Mouse (Mus musculus): ENCODE measurements at regions not wholly inside any gene's neighbourhood (a gene's known extent, or its start where the extent isn't known, plus 50 kb on each side); places are given as distances from the start of the nearest gene placed in this dataset.

- H3K4me1 ChIP-seq: no peaks in the 10 kb centered on the region; the same call in 1 of the 2 replicates
- WGBS: 53% methylated on average over 7 of the region's 7 CpGs
- H3K4me3 ChIP-seq: no peak overlapping the region
- H3K4me2 ChIP-seq (replicated peaks): no peak overlapping the region
- no peaks in the 10 kb centered on the region for H3K9me3 ChIP-seq
- no peaks in the 10 kb centered on the region for H3K36me3 ChIP-seq
- no peak overlapping the region for H3K27ac ChIP-seq (replicated peaks)
- H3K9ac ChIP-seq (replicated peaks): no peak overlapping the region
- H3K27me3 ChIP-seq: no peaks in the 10 kb centered on the region
- peak; percentile 61 for ATAC-seq (replicated peaks)
These were observed 56.8 kb upstream of the Edn1 start for GRCm38 (mm10) chr13:42244240-42245086.

GRCm38 (mm10) chr13:42245753-42246409 lies 55.4 kb upstream of the Edn1 start:
- Histone ChIP-seq H3K4me2 (replicated peaks) (no peak overlapping the region), H3K27ac (replicated peaks) (no peak overlapping the region), H3K4me3 (no peak overlapping the region), H3K9ac (replicated peaks) (no peak overlapping the region), H3K27me3 (no peaks in the 10 kb centered on the region), H3K9me3 (no peaks in the 10 kb centered on the region), H3K36me3 (no peaks in the 10 kb centered on the region), H3K4me1 (no peaks in the 10 kb centered on the region; the same call in 1 of the 2 replicates)
- no peak for ATAC-seq (replicated peaks)
- 87% methylated on average over 11 of the region's 11 CpGs for WGBS
